Mouse (Mus musculus): ENCODE data around the gene Mcf2l. TPM values are rescaled to one million over a fixed set of nuclear protein-coding genes. Genes with fewer than 3 reads are reported as not detected.

Gene Mcf2l
- polyA plus RNA-seq, 1 experiment: 2.9 TPM

DNA sequence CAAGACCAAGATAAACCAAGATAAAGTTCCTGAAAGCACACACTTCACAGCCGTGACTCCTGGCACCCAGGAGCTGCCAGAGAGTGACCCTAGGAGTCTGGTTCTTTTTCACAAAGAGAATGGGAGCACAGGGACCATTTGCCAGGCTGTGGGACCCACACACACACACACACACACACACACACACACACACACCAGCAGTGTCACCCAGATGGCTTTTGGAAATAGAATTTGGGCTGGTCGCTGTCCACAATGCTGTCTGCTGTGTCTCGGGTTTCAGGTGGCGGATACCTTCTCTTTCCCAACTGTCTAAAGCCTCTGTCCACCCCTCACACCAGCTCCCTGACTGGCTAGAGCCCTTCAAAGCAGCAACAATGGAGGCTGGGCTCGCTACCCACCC is 120.9 kb downstream of the Mcf2l start:
- 85% methylated on average over 5 of the region's 5 CpGs for WGBS
- Histone ChIP-seq H3K36me3 (ENCODE audit: control insufficient read depth, insufficient read depth, low read length) (no peaks in the 10 kb centered on the region), H3K4me3 (ENCODE audit: extremely low read depth, insufficient read depth, insufficient read length) (no peak overlapping the region), H3K4me1 (ENCODE audit: control insufficient read depth, insufficient read depth, insufficient read length) (no peaks in the 10 kb centered on the region), H3K27ac (ENCODE audit: insufficient read depth, low read length) (no peak overlapping the region), H3K27me3 (ENCODE audit: control insufficient read depth, insufficient read depth, low read length) (no peaks in the 10 kb centered on the region)
- no peak for DNase-seq (ENCODE audit: low read depth in 1 of 2, low spot score in 2 of 2)
- TF ChIP-seq CTCF (IDR thresholded peaks at IDR 0.05; ENCODE audit: extremely low read depth, insufficient read depth, insufficient read length, insufficient replicate concordance) (no peak), POLR2A (IDR thresholded peaks at IDR 0.05; ENCODE audit: low read depth, low read length) (no peak)

DNA sequence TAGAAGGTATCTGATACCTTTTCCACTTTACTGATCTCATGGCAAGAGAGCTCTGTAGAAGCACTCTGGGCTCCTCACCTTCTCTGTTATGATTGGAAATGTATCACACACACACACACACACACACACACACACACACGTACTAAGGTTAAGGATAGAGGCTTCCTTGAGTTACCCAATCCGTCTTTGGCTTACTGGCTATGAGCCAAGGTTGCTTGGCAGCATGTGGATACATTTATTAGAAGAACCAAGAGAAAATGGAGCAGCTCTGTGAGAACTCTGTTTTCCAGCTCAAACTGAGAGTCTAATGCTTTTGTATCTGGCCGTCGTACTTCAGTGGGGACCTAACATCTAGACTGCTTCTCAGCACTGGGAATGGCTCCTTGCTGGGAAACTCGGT is 121.9 kb downstream of the Mcf2l start:
- Histone ChIP-seq H3K27me3 (ENCODE audit: control insufficient read depth, insufficient read depth, low read length) (no peaks in the 10 kb centered on the region), H3K4me3 (ENCODE audit: extremely low read depth, insufficient read depth, insufficient read length) (no peak overlapping the region), H3K36me3 (ENCODE audit: control insufficient read depth, insufficient read depth, low read length) (no peaks in the 10 kb centered on the region), H3K27ac (ENCODE audit: insufficient read depth, low read length) (no peak overlapping the region), H3K4me1 (ENCODE audit: control insufficient read depth, insufficient read depth, insufficient read length) (no peaks in the 10 kb centered on the region)
- DNase-seq (ENCODE audit: low read depth in 1 of 2, low spot score in 2 of 2): no peak
- TF ChIP-seq POLR2A (IDR thresholded peaks at IDR 0.05; ENCODE audit: low read depth, low read length): no peak
- TF ChIP-seq CTCF (IDR thresholded peaks at IDR 0.05; ENCODE audit: extremely low read depth, insufficient read depth, insufficient read length, insufficient replicate concordance): no peak
- 83% methylated on average over 5 of the region's 5 CpGs for WGBS

DNA sequence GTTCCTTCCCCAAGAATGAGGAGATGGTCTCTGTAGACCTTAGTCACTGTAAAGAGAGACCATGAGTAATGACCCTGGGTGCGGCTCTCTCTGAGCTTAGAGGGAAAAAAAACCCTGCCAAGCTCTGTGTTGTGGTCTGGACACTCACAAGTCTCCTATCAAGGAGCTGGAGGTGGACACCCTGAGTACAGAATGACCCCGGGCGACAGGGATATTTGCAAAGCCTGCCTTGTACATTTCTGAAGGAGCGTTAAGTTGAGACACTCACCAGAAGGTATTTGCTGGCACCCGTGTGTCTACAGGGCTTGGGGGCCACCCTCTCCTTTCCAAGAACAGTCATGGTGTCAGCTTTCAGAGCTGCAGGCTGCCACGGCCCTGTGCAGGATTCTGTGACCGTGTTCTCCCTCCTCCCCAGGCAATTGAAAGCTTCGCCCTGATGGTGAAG is 123.2 kb downstream of the Mcf2l start:
- Histone ChIP-seq H3K27me3 (ENCODE audit: control insufficient read depth, insufficient read depth, low read length) (no peaks in the 10 kb centered on the region), H3K36me3 (ENCODE audit: control insufficient read depth, insufficient read depth, low read length) (no peaks in the 10 kb centered on the region), H3K4me1 (ENCODE audit: control insufficient read depth, insufficient read depth, insufficient read length) (no peaks in the 10 kb centered on the region), H3K27ac (ENCODE audit: insufficient read depth, low read length) (no peak overlapping the region), H3K4me3 (ENCODE audit: extremely low read depth, insufficient read depth, insufficient read length) (no peak overlapping the region)
- DNase-seq (ENCODE audit: low read depth in 1 of 2, low spot score in 2 of 2): no peak
- WGBS: 83% methylated on average over 8 of the region's 8 CpGs
- no peak for TF ChIP-seq CTCF (IDR thresholded peaks at IDR 0.05; ENCODE audit: extremely low read depth, insufficient read depth, insufficient read length, insufficient replicate concordance)
- no peak for TF ChIP-seq POLR2A (IDR thresholded peaks at IDR 0.05; ENCODE audit: low read depth, low read length)

DNA sequence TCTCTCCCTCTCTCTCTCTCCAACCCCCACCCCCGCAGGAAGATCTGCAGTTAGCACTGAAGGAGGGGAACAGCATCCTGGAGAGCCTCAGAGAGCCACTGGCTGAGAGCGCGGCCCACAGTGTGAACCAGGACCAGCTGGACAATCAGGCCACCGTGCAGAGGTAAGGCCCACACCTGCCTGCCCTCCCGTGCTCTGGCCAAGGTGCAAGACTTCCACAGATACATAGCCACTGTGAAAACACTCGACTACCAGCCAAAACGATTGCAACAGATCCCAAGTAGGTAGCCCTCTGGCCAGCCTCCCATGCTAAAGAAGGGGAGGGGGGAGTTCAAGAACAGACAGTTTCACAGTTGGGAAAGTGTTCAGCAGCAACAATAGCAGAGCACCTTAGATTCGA is 124.7 kb downstream of the Mcf2l start:
- no peak overlapping the region for H3K4me3 ChIP-seq (ENCODE audit: extremely low read depth, insufficient read depth, insufficient read length)
- no peak overlapping the region for H3K27ac ChIP-seq (ENCODE audit: insufficient read depth, low read length)
- DNase-seq (ENCODE audit: low read depth in 1 of 2, low spot score in 2 of 2): no peak
- no peaks in the 10 kb centered on the region for H3K4me1 ChIP-seq (ENCODE audit: control insufficient read depth, insufficient read depth, insufficient read length)
- TF ChIP-seq CTCF (IDR thresholded peaks at IDR 0.05; ENCODE audit: extremely low read depth, insufficient read depth, insufficient read length, insufficient replicate concordance) (no peak), POLR2A (IDR thresholded peaks at IDR 0.05; ENCODE audit: low read depth, low read length) (no peak)
- 88% methylated on average over 8 of the region's 8 CpGs for WGBS
- no peaks in the 10 kb centered on the region for H3K27me3 ChIP-seq (ENCODE audit: control insufficient read depth, insufficient read depth, low read length)
- no peaks in the 10 kb centered on the region for H3K36me3 ChIP-seq (ENCODE audit: control insufficient read depth, insufficient read depth, low read length)

DNA sequence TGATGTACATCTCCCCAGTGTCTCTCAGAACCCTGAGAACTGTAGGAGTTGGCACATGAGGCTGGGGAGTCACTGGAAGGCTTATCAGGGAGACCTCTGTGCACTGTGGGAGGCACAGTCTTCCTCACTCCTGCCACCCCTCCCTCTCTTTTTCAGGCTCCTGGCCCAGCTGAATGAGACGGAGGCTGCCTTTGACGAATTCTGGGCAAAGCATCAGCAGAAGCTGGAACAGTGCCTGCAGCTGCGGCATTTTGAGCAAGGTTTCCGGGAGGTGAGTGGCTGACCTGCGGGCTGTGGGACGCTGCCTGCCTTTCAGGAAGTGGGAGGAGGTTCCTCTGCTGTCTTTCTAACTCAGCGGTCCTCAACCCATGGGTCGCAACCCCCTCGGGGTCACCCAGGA is 126.2 kb downstream of the Mcf2l start:
- TF ChIP-seq CTCF (IDR thresholded peaks at IDR 0.05; ENCODE audit: extremely low read depth, insufficient read depth, insufficient read length, insufficient replicate concordance): no peak
- Histone ChIP-seq H3K27me3 (ENCODE audit: control insufficient read depth, insufficient read depth, low read length) (no peaks in the 10 kb centered on the region), H3K36me3 (ENCODE audit: control insufficient read depth, insufficient read depth, low read length) (no peaks in the 10 kb centered on the region), H3K4me3 (ENCODE audit: extremely low read depth, insufficient read depth, insufficient read length) (no peak overlapping the region), H3K4me1 (ENCODE audit: control insufficient read depth, insufficient read depth, insufficient read length) (no peaks in the 10 kb centered on the region), H3K27ac (ENCODE audit: insufficient read depth, low read length) (no peak overlapping the region)
- 65% methylated on average over 9 of the region's 9 CpGs for WGBS
- no peak for DNase-seq (ENCODE audit: low read depth in 1 of 2, low spot score in 2 of 2)

DNA sequence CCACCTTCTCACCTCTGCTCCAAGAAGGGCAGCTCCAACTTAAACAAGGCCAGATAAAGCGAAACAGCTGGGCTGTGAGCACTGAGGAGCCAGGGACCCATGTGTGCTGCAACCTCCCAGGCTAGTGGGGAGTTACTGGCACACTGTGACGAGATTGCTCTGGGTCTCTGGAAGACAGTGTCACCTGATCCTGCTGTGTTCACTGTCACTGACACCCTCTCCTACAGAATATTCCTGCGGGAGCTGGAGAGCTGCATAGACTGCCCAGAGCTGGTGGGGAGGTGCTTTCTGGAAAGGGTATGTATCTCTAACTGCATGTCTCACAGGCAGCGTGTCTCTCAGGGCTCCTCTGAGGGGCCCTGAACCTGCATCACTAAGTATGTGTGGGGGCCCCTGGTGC is 133.9 kb downstream of the Mcf2l start:
- WGBS: 86% methylated on average over 4 of the region's 4 CpGs
- no peak for TF ChIP-seq POLR2A (IDR thresholded peaks at IDR 0.05; ENCODE audit: low read depth, low read length)
- no peak for TF ChIP-seq CTCF (IDR thresholded peaks at IDR 0.05; ENCODE audit: extremely low read depth, insufficient read depth, insufficient read length, insufficient replicate concordance)
- no peaks in the 10 kb centered on the region for H3K36me3 ChIP-seq (ENCODE audit: control insufficient read depth, insufficient read depth, low read length)
- H3K4me1 ChIP-seq (ENCODE audit: control insufficient read depth, insufficient read depth, insufficient read length): no peaks in the 10 kb centered on the region
- H3K4me3 ChIP-seq (ENCODE audit: extremely low read depth, insufficient read depth, insufficient read length): no peak overlapping the region
- DNase-seq (ENCODE audit: low read depth in 1 of 2, low spot score in 2 of 2): no peak
- H3K27ac ChIP-seq (ENCODE audit: insufficient read depth, low read length): no peak overlapping the region
- no peaks in the 10 kb centered on the region for H3K27me3 ChIP-seq (ENCODE audit: control insufficient read depth, insufficient read depth, low read length)

DNA sequence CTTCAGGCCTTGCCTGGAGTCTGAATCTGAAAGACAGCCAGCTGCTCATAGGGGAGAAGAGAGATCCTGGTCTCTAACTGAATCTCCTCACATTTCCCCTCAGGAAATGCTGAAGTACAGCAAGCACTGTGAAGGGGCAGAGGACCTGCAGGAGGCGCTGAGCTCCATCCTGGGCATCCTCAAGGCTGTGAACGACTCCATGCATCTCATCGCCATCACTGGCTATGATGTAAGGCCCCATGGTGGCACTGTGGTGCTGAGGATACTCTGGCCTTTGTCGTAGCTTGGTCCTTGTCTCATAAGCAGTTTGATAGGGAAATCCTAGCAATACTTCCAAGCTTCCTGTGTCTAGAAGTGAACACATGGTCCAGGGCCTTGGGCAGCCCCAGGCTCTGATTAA is 136.7 kb downstream of the Mcf2l start:
- 70% methylated on average over 4 of the region's 4 CpGs for WGBS
- no peak for DNase-seq (ENCODE audit: low read depth in 1 of 2, low spot score in 2 of 2)
- H3K27me3 ChIP-seq (ENCODE audit: control insufficient read depth, insufficient read depth, low read length): no peaks in the 10 kb centered on the region
- no peaks in the 10 kb centered on the region for H3K36me3 ChIP-seq (ENCODE audit: control insufficient read depth, insufficient read depth, low read length)
- H3K27ac ChIP-seq (ENCODE audit: insufficient read depth, low read length): no peak overlapping the region
- H3K4me1 ChIP-seq (ENCODE audit: control insufficient read depth, insufficient read depth, insufficient read length): no peaks in the 10 kb centered on the region
- TF ChIP-seq CTCF (IDR thresholded peaks at IDR 0.05; ENCODE audit: extremely low read depth, insufficient read depth, insufficient read length, insufficient replicate concordance): no peak
- no peak for TF ChIP-seq POLR2A (IDR thresholded peaks at IDR 0.05; ENCODE audit: low read depth, low read length)
- H3K4me3 ChIP-seq (ENCODE audit: extremely low read depth, insufficient read depth, insufficient read length): no peak overlapping the region

Data from spleen, adult 2 months (tissue).